Mouse (Mus musculus) midbrain, embryonic 14.5 days (tissue): Measurements from ENCODE around the gene 2810408A11Rik. TPM values are rescaled to one million over a fixed set of nuclear protein-coding genes. Genes with fewer than 3 reads are reported as not detected.

Experiments used
- ATAC-seq: fragments of 200-750 bp; cut with Nextera tagmentation; 2 replicates; pipeline ENCODE4 v1.8.0; 2017; ENCODE audit warnings: moderate number of reproducible peaks, moderate library complexity; ENCODE audit not compliant: low FRiP score, low TSS enrichment
- DNase-seq: peaks from one replicate; pipeline ENCODE4 v3.0.0-alpha.2; 2015
- H3K27ac ChIP-seq: fragments of 300-500 bp; sonication (generic); replicated peaks from 2 replicates; pipeline ENCODE4 v1.5.1; 2014; ENCODE audit warnings: mild to moderate bottlenecking, low read depth, low read length, moderate library complexity
- H3K27me3 ChIP-seq: fragments of 300-500 bp; sonication (generic); 2 replicates; pipeline ENCODE4 v1.6.1; 2014; ENCODE audit warnings: low read length, control low read depth, mixed read lengths; ENCODE audit not compliant: control insufficient read depth, insufficient read depth
- H3K36me3 ChIP-seq: fragments of 300-500 bp; sonication (generic); 2 replicates; pipeline ENCODE4 v1.6.1; 2014; ENCODE audit warnings: low read length, control low read depth; ENCODE audit not compliant: control insufficient read depth, insufficient read depth
- H3K4me1 ChIP-seq: fragments of 300-500 bp; sonication (generic); 2 replicates; pipeline ENCODE4 v1.6.1; 2014; ENCODE audit warnings: mild to moderate bottlenecking, antibody characterized with exemption, low read length, control low read depth; ENCODE audit not compliant: control insufficient read depth, insufficient read depth
- H3K4me2 ChIP-seq: fragments of 300-500 bp; sonication (generic); 2 replicates; pipeline ENCODE4 v1.6.1; 2014; ENCODE audit warnings: mild to moderate bottlenecking, low read length, moderate library complexity
- H3K4me3 ChIP-seq: fragments of 300-500 bp; sonication (generic); replicated peaks from 2 replicates; pipeline ENCODE4 v1.5.1; 2014; ENCODE audit warnings: low read depth, low read length
- H3K9ac ChIP-seq: fragments of 300-500 bp; sonication (generic); replicated peaks from 2 replicates; pipeline ENCODE4 v1.6.1; 2014; ENCODE audit warnings: mild to moderate bottlenecking, low read length, moderate library complexity
- H3K9me3 ChIP-seq: fragments of 300-500 bp; sonication (generic); 2 replicates; pipeline ENCODE4 v1.6.1; 2016; ENCODE audit warnings: low read length, control low read depth, mixed read lengths; ENCODE audit not compliant: control insufficient read depth
- WGBS: fragments of 180-500 bp; shearing (Covaris S2); extraction: QIAGEN DNeasy Blood & Tissue Kit; methylation state at CpG from one replicate; pipeline ENCODE4 v1.1.7; 2014; 5-methylcytosine and 5-hydroxymethylcytosine counted together
- polyA plus RNA-seq: library from polyadenylated mRNA; unstranded; fragments of >200 nt; fragmentation: Nextera tagmentation; extraction: Ambion mirVana; gene quantifications from 2 replicates; pipeline ENCODE4 v1.2.1, GENCODE M21; 2014

The 2810408A11Rik gene
- polyA plus RNA-seq, 1 experiment from 2014 or later: 13.0 TPM

DNA sequence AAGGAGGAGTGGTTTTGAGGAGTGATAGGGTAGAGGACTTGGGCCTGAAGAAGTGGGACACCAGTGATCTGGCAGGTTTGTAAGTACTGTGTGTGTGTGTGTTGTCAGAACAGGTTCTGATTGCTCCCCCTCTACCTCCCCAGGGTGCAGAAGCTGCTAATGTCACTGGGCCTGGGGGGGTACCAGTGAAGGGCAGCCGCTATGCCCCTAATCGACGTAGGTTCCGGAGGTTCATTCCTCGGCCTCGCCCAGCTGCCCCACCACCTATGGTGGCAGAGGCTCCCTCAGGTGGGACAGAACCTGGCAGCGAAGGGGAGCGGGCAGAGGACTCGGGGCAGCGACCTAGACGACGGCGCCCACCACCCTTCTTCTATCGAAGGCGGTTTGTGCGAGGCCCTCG, 38.9 kb upstream of the 2810408A11Rik start:
- no peaks in the 10 kb centered on the region for H3K9me3 ChIP-seq
- H3K27me3 ChIP-seq: peaks cover 28% of the 10 kb centered on the region
- 93% methylated on average over 17 of the region's 17 CpGs for WGBS
- H3K4me2 ChIP-seq: no peak overlapping the region
- no peak overlapping the region for H3K27ac ChIP-seq
- DNase-seq: no peak
- no peak for ATAC-seq
- H3K4me1 ChIP-seq: peaks cover 6% of the 10 kb centered on the region; the same call in 1 of the 2 replicates
- H3K4me3 ChIP-seq: no peak overlapping the region
- H3K36me3 ChIP-seq: no peaks in the 10 kb centered on the region
- no peak overlapping the region for H3K9ac ChIP-seq

DNA sequence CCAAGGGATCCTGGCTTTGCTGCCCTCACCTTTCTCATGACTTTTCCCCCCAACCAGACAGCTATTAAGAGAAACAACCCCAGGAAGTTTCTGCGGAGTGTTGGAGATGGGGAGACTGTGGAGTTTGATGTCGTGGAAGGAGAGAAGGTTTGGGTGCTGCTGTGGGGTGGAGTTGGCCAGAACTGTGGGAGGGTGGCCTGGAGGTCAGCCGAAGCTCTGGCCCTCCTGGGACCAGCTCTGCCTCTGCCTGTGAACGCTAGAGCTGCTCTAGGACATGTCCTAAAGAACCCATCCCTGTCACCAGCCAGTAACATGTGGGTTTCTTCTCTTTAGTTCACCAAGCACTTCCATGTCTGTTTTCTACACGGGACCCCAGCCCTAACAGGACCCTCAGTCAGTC, 38.4 kb upstream of the 2810408A11Rik start:
- H3K27me3 ChIP-seq: peaks cover 28% of the 10 kb centered on the region
- peaks cover 6% of the 10 kb centered on the region; the same call in 1 of the 2 replicates for H3K4me1 ChIP-seq
- 75% methylated on average over 5 of the region's 5 CpGs for WGBS
- no peak for DNase-seq
- no peak for ATAC-seq
- no peaks in the 10 kb centered on the region for H3K9me3 ChIP-seq
- no peak overlapping the region for H3K27ac ChIP-seq
- no peak overlapping the region for H3K4me3 ChIP-seq
- H3K36me3 ChIP-seq: no peaks in the 10 kb centered on the region
- no peak overlapping the region for H3K9ac ChIP-seq
- H3K4me2 ChIP-seq: no peak overlapping the region

DNA sequence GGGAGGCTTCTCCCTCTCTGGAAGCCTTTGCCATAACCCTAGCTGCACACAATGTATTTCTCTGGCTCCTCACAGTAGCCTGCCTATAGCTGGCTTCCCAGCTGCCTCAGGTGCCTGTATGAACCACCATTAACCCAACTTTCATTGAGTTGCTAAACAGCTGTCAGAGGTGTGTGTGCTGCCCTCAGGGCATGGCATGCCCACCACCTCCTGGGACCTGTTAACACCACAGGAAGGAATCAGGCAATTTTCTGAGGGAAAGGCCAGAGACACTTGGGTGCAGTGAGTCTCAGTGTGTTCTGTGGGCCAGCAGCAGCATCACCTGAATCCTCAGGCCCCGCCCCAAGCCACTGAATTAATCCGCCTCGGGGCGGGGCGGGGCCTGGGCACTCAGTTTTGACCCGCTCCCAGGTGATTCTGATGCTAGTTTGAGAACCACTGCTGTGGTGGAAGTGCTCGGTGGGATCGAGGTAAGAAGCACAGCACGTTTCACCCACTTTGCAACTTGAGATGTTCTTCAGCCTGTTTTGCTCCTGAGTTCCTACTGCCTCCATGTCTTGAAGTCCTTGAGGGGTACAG, 37.7 kb upstream of the 2810408A11Rik start:
- Histone ChIP-seq H3K27me3 (peaks cover 28% of the 10 kb centered on the region), H3K9ac (no peak overlapping the region), H3K36me3 (no peaks in the 10 kb centered on the region), H3K4me3 (no peak overlapping the region), H3K4me2 (no peak overlapping the region), H3K9me3 (no peaks in the 10 kb centered on the region), H3K27ac (no peak overlapping the region), H3K4me1 (peaks cover 6% of the 10 kb centered on the region; the same call in 1 of the 2 replicates)
- ATAC-seq (no peak), DNase-seq (no peak)
- 26% methylated on average over 9 of the region's 9 CpGs for WGBS

DNA sequence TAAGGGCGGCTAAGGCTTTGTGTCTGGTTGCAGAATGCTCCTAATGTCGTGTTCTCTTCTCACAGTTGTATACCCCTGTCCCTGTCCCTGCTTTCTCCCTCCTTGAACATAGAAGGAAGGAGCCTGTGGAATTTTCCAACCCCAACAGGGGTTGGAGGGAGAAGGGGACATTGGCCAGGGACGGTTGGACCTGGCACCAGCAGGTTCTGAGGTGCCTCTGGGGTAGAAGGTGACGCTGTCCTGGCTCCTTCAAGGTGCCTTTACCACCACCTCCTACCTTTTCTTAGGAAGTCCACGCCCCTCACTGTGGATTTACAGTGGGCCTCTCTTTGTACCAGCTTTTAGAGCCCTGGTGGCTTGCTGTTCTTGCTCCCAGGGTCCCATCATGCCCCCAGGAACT, 37.0 kb upstream of the 2810408A11Rik start:
- Histone ChIP-seq H3K4me1 (peaks cover 6% of the 10 kb centered on the region; the same call in 1 of the 2 replicates), H3K9ac (no peak overlapping the region), H3K4me2 (no peak overlapping the region), H3K27me3 (peaks cover 28% of the 10 kb centered on the region), H3K27ac (no peak overlapping the region), H3K4me3 (no peak overlapping the region), H3K9me3 (no peaks in the 10 kb centered on the region), H3K36me3 (no peaks in the 10 kb centered on the region)
- DNase-seq: no peak
- WGBS: 69% methylated on average over 5 of the region's 5 CpGs
- ATAC-seq: no peak

DNA sequence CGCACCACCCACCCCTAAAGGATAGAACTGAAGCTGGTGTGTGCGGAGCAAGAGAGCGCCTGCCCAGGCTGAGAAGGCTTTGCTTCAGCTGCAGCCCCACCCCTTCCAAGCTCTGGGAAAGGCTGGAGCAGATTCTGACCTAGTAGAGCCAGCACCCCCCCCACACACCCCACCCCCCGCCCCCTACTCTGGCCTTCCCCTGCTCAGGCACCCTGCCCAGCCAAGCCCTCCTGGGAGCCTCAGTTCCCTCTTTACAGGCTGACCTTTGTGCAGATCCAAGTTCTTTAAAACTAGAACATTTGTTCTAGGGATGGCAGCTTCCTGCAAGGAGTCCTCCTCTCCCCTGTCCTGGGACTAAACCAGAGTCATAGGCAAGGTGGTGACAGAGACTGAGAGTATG, 36.6 kb upstream of the 2810408A11Rik start:
- H3K27ac ChIP-seq: no peak overlapping the region
- WGBS: 40% methylated on average over 4 of the region's 4 CpGs
- H3K4me2 ChIP-seq: no peak overlapping the region
- H3K4me1 ChIP-seq: peaks cover 6% of the 10 kb centered on the region; the same call in 1 of the 2 replicates
- no peak for DNase-seq
- no peak overlapping the region for H3K9ac ChIP-seq
- H3K9me3 ChIP-seq: no peaks in the 10 kb centered on the region
- no peaks in the 10 kb centered on the region for H3K36me3 ChIP-seq
- no peak for ATAC-seq
- no peak overlapping the region for H3K4me3 ChIP-seq
- peaks cover 28% of the 10 kb centered on the region for H3K27me3 ChIP-seq

DNA sequence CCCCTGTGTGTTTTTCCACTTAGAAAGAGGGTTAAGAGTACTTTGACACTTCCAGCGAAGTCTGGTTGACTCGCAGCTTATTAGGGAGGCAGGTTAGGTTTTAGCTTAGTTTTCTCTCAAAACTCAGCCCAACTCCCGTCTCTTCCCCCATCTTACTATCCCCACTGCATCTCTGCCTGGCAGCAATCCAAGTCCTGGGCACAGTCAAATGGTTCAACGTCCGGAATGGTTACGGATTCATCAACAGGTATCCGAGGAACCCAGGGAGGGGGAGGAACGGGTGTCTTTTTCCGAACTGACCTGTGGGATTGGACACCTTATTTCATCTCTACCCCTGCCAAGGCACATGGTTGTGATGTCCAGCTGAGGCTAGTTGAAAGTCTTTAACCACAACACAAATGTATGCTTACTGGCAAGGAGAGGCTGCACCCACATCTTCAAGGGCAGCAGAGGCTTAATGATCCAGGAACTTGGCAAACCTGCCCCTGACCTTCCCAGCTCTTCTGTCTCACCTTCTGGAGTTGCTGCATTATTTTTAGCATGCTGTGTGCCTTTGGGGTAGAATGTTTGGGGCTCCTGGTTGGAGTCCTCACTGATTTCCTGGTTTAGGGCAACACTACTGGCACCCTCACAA, 36.0 kb upstream of the 2810408A11Rik start:
- no peak overlapping the region for H3K27ac ChIP-seq
- peaks cover 28% of the 10 kb centered on the region for H3K27me3 ChIP-seq
- peak overlapping the region; percentile 59 for H3K4me3 ChIP-seq

DNA sequence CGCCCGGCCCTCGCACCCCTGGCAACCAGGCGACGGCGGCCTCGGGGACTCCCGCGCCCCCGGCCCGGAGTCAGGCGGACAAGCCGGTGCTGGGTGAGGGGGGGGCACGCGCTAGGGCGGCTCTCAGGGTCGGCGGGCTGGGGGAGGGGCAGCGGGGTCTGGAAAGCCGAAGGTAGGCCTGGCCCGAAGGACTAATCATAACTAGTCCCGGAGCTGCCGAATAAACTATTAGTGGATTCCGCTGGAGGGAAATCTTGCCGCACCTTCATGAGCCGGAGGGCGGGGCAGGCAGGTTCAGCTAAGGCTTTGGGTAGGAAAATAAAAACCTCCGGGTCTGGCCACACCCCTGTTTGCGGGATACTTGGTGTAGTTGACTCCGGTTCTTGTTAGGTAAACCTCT, 35.4 kb upstream of the 2810408A11Rik start:
- Histone ChIP-seq H3K36me3 (no peaks in the 10 kb centered on the region), H3K9me3 (no peaks in the 10 kb centered on the region), H3K27ac (no peak overlapping the region), H3K4me3 (peak overlapping the region; percentile 59), H3K9ac (peak overlapping the region; percentile 59), H3K27me3 (peaks cover 28% of the 10 kb centered on the region), H3K4me2 (peak overlapping the region; percentile 100), H3K4me1 (peaks cover 6% of the 10 kb centered on the region; the same call in 1 of the 2 replicates)
- 2% methylated on average over 25 of the region's 30 CpGs for WGBS
- ATAC-seq (0 out of 2 replicates have a peak, but pooled peaks have one; percentile 22), DNase-seq (no peak)

More for the DNA sequence above, 36.0 kb upstream of the 2810408A11Rik start:
- no peaks in the 10 kb centered on the region for H3K36me3 ChIP-seq
- no peak for ATAC-seq
- peaks cover 6% of the 10 kb centered on the region; the same call in 1 of the 2 replicates for H3K4me1 ChIP-seq
- no peaks in the 10 kb centered on the region for H3K9me3 ChIP-seq
- no peak for DNase-seq
- H3K4me2 ChIP-seq: peak overlapping the region; percentile 100
- no peak overlapping the region for H3K9ac ChIP-seq
- 40% methylated on average over 9 of the region's 9 CpGs for WGBS

DNA sequence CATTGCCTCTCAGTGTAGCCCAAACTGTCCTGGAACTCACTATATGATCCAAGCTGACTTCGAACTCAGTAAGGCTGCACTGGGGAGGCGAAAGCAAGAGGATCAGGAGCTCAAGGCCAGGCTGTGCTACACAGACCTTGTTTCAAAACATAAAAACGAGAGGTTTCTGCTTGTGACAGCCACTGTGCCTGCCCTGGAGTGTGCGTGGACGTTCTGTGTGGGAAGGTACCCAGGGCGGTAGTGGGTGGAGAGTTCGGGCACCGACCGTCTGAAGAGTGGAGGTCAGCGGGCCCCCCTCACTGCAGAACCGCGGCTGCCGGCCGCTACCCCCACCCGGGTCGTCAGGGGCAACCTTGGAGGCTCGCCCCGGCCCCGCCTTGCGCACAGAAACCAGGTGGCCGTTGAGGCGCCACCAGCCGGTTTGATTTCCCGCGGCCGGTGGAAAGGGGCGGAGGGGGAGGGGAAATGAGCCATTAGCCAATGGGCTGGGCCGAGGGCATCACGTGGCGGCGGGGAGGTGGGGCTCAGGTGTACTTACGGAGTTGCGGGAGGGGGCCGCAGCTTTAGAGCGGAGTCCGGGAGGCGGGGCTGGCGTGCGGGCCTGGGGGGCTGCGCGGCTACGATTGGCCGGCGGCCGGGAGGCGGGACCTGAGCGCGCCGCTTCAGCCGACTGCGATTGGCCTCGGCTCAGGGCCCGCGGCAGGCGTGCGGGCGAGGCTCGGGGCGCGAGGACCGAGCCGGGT, 34.5 kb upstream of the 2810408A11Rik start, which contains the start of gene Ybx2:
Gene Ybx2 (plus strand): TSS at position 660 of the 743 bp plus-strand sequence.
- peak within 1 kb of the TSS; percentile 59 for H3K9ac ChIP-seq
- peak; percentile 93 for ATAC-seq
- H3K9me3 ChIP-seq: no peaks in the 10 kb centered on the region
- no peak within 1 kb of the TSS for H3K27ac ChIP-seq
- peaks cover 28% of the 10 kb centered on the region for H3K27me3 ChIP-seq
- 1% methylated on average over 58 of the region's 62 CpGs for WGBS
- peak; percentile 97 for DNase-seq
- peak within 1 kb of the TSS; percentile 59 for H3K4me3 ChIP-seq
- H3K4me1 ChIP-seq: peaks cover 6% of the 10 kb centered on the region; the same call in 1 of the 2 replicates
- peak within 1 kb of the TSS; percentile 100 for H3K4me2 ChIP-seq
- no peaks in the 10 kb centered on the region for H3K36me3 ChIP-seq
